Mouse (Mus musculus): Measurements from ENCODE around the gene Cacna1g.

The Cacna1g gene

DNA sequence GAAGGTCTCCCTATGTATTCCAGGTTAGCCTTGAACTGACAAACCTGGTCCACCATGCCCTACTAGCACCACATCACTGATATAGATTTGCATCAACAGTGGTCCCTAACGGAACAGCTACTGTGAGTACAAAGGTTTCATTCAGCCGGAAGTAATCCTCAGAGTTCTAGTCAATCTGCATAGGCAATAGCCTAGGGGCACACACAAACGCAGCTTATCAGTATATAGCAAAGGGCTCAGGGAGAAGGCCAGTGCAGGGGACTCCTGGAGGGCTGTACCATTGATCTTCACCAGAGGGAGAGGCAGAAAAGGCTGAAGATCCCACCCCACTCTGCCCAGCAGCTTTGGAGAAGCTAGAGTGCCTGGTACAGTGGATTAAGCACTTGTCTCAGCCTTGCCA is 27.0 kb downstream of the Cacna1g start:
- peak; percentile 44 for DNase-seq (ENCODE audit: low read depth, low spot score)

DNA sequence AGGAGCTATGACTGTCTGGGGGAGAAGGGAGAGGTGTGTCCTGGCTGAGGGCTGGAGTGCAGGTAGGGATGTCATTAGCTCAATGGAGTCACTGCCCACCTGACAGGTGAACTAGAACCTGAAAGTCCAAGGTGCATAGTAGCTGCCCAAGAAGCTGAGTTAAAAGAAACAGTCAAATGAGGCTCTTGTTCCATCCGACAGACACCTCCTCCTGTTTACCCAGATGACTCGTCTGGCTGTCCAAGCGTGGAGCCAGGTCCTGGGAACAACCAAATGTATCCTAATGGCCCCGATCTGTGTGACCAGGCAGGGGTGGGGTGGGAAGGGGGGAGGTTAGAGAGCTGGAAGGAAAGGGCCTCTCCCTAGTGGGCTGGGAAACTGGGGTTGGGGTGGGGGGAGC is 28.7 kb downstream of the Cacna1g start:
- no peak for DNase-seq (ENCODE audit: low read depth, low spot score)

DNA sequence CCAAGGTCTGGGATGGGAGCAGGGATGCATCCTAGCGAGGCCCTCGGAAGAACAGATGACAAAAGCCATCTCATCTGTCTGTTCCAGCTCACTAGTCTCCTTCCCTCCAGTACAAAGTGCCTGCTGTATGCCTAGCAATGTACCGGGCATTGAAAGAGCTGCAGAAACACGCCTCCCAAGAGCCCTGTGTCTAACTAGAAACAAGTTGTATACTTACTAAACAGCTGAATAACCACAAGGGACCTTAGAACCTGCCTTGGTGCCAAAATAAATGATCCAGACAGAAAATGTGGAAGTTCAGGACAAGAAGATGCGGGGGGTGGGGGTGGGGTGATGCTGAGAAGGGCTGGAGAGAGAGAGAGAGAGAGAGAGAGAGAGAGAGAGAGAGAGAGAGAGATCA is 29.2 kb downstream of the Cacna1g start:
- DNase-seq (ENCODE audit: low read depth, low spot score) = no peak

DNA sequence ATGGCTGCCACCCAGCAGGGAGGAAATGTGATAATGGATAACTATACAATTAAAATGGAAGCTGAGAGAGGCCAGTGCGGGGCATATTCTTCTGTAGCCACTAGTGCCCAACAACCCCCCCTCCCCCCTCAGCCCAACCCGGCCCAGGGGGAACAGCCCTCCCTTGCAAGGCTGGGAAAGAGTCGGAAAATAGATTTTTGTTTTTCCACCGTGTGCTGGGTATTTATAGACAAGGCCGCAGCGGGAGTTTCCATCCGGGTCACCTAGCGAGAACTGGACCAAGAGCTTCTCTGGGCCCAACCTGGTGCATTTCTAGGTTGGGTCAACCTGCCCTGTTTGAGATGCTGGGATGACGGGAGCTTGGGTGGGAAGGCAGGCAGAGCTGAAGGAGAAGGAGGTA is 32.2 kb downstream of the Cacna1g start:
- no peak for DNase-seq (ENCODE audit: low read depth, low spot score)

DNA sequence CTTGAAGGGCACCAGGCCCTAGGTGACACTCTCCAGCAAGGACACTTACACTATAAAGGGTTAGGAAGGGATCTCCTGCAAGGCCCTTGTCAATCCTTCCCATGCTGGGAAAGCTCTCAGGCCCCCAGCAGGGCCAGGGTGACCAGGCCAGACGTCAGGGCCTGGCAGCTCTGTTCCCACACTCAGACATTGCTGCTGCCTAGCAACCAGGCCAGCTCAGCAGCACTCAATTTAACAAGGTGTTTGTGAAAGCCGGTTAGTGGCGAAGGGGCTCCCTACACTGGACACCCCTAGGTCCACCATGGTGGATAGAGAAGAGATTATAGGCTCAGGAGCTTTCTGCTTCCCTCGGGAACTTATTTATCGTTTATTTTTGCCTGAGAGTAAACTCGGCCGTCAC is 32.9 kb downstream of the Cacna1g start:
- no peak for DNase-seq (ENCODE audit: low read depth, low spot score)

DNA sequence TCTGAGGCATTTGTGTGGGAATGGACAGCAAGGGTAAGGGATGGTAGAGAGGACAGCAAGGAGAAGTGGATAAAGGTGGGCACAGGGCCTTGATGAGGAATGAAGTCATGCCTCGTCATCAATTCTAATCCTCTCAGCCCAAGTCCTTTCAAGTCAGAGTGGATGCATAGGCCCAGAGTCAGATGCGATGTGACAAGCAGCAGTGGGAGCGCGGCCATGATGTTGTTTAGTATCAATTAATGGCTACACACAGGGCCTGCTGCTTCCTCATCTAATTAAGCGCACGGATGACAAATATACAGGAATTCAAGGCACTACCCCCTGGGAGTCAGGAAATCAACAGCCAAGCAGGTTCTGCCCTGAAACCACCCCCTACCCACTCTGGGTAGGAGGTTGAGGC is 33.6 kb downstream of the Cacna1g start:
- no peak for DNase-seq (ENCODE audit: low read depth, low spot score)

DNA sequence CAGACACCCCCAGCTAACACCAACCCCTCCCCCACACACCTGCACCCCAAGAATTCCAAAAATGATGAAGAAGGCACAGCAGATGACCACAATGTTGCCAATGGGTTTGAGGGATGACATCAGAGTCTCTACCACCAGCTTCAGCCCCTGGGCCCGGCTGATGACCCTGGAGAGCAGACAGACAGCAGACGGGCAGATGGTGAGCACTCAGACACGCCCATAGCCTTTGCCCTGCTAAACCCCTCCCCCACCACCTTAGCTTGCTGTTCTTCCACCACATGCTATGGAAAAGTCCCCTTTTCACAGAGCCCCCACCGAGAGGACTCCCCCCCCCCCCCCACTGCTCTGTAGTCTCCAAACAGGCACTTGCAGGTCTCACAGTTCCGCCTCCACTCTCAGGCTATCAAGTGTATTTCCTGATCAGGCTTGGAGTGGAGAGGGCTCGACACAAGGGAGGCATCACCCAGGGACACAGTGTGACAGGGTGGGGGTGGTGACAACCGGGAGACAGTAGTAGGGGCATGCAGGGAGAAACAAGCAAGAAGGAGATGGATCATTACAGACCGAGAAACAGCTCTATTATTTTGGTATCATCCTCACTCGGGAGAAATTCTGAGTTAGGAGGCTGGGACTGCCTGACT is 44.9 kb downstream of the Cacna1g start:
- DNase-seq (ENCODE audit: low read depth, low spot score) = peak; percentile 49

DNA sequence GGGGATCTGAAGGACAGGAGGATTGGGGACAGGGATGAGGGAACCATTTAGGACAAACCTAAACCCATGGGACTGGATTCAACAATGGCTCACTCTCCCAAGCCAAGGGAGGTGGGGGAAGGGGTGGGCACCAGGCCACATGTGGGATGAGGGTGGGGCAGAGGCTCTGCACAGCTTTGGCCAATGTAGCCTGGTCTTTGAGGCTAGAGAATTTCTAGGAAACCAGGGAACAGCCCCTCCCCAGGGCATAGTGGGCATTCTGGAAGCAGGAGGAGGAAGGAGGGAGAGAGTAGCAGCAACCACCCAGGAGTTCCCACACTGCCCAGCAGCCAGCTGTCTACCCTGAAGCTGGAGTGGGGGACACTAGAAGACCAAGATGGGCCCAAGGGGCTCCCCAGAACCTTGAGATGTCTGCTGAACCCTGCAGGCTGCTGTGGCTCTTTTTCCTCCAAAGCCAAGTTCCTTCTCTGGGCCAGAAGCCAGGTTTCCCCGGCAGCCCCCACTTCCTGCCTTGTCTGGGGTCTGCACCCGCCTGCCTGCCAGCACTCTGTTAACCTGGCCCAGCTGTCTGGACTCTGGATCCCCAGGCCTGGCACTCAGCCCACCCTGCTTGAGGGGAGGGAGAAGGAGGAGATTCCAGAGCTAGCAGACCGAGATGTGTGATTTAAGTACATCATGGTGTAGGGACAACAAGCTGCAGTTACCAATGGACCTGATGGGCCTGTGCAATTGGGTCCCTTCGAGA is 45.7 kb downstream of the Cacna1g start:
- DNase-seq (ENCODE audit: low read depth, low spot score) = peak; percentile 64

DNA sequence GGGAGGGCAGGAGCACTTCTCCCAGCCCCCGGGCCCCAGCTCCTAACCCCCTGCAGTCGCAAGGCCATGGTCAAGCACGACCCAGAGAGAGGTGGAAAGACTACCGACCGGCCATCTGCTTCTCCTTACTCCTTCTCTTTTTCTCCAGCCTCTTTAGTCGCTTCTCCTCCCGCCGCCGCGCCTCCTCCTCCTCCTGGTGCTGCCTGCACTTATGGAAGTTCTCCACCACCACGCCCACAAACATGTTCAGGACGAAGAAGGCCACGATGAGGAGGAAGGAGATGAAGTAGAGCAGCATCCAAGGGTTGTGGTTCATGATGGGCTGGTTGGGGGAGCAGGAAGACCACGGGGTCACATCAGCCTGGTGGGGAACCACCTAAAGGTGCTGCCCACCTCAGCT is 48.3 kb downstream of the Cacna1g start:
- no peak for DNase-seq (ENCODE audit: low read depth, low spot score)

DNA sequence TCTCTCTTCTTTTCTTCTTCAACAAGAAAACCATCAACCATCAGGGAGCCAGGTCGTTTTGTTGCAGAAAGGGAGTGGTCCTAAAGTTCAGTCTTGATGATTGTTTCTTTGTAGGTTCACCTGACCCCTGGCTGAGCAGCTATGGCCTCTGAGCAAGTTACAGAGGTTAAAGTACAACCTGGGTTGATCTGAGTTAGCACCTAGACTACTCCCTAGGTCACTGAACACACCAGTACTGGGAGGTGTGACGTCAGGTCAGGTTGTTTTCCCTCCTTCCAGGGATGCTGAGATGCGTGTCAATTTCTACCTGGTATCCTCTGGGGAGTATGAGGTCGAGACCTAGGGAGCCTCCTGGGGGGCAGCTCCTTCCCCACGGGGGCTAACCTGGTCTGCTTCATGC is 48.8 kb downstream of the Cacna1g start:
- DNase-seq (ENCODE audit: low read depth, low spot score) = no peak

DNA sequence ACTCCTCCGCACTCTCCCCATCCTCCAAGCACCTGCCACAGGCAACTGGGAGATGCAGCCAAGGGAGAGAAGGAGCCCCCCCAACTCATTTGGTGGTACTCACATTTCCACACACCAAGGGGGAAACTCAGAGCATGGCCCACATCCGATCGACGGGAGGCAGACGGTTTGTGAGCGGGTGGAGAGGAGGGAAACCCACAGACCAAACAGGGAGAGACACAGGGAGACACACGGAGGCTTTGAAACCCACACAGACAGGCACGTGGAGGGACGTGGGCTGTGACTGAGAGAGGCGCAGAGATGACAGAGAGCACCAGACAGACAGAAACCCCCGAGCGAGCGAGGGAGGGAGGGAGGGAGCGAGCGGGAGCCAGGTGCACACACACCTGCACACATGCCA is 49.6 kb downstream of the Cacna1g start:
- no peak for DNase-seq (ENCODE audit: low read depth, low spot score)

DNA sequence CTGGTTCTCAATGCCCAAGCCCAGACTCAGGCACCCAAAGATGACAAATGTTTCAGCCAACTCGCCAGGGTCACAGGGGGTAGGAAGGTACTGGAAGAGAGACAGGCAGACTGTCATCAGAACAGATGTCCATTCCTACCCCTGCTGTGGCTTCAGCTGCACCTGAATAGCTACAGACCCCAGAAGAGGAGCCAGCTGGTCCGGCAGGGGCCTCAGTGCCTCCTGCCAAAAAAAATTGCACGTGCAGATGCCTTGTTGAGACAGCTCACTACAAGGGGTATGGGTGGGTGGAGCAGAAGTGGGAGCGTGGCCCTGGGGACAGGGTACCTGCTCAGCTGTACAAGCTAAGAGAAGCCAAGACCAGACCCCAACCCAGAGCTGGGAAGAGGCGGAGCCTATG is 50.1 kb downstream of the Cacna1g start:
- no peak for DNase-seq (ENCODE audit: low read depth, low spot score)

DNA sequence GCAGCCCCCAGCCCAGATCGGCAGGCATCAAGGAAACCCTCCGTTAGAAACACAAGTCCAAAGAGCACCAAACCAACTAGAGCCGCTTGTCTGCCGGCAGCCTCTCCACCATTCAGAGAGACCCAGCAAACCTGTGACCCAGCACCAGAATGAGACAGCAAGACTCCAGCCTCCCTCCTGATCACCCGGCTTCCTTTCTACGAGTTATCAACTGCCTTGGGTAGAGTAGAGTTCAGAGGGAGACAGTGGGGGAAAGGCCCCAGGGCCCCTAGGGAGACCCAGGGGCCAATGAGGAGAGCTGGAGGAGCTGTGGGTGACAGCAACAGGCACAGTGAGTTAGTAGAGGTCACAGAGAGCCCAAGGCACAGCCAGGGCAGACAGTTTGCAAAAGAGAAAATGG is 53.0 kb downstream of the Cacna1g start:
- no peak for DNase-seq (ENCODE audit: low read depth, low spot score)

DNA sequence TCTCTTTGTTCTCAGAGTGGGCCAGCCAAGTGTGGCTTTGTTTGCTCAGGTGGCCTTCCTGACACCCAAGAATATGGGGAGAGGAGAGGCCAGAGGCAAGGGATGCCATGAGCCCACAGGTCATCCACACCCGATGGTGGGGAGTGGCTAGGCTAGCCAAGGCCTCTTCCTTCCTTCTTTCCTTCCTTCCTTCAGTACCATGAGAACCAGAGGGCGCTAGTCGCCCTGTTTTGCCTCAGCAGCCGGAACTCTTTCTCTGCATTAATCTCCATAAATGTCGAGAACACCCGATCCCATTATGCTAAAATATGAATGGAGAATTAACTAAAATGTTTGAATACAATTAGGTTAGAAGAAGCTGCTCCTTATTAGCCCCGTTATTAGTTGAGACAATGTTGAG is 53.7 kb downstream of the Cacna1g start:
- DNase-seq (ENCODE audit: low read depth, low spot score) = no peak

DNA sequence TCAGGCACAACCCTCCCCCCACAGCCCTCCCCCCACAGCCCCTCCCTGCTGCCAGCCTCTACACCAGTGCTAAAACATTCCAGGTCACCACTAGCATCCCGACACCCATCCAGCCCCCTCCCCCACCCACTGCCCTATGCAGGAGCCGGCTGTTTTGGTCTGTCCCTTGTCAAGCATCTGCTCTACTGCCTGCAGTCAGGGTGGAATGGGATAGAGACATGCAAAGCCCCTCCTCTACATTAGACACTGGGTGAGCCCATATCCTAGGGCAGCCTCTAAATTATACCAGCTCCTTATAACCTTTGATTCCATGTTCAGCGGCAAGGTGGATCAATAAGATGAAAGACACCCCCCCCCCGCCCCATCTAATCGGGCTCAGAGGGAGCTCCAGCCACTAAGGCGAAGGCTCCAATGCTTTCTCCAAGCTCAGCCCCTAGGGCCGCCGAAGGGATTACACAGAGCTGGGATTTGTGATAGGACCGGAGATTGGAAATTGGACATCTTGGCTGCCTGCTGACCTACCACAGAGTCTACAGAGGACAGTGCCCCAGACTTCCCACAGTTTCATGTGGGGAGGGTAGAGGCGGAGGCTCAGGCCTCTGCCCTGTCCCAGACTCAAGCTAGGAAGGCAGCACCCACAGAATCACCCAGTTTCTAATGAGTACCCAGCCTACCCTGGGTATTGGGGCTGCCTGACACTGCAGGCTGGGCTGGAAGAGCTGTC is 54.8 kb downstream of the Cacna1g start:
- no peak for DNase-seq (ENCODE audit: low read depth, low spot score)

DNA sequence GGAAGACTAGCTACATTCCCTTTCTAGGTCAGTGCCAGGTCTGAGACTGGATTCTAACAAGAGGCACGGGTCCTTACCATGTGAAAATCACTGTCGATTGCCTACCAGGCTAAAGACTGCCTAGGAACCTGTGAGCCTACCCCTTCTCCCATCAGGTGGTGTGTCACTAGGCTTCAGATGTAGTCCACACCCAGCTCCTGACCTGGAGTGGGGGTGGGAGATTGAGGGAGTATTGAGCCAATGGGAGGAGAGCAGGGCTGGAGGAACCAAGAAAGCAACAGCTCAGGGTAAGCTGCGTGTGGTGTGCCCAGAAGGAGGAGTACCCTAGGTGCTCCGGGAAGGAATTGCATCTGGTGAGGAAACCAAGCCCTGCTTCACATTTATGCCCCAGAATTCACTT is 60.0 kb downstream of the Cacna1g start:
- DNase-seq (ENCODE audit: low read depth, low spot score) = no peak

DNA sequence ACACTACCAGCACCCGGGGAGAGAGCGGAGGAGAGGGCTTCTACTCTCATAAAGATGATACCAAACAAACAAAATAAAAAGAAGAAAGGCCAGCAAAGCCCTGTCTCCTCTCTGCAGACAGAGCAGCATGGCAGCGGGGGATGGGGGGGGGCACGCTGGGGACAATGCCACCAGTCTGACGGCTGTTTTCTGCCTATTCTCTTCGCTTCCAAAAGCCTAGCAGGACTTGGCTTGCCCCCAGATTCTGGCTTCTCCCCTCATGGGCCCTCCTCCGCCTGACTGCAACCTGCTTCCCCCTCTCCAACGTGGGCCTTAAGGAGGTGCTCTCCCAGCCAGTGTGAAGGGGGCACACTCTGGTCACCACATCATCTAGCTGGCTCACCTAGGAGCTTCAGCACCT is 60.5 kb downstream of the Cacna1g start:
- DNase-seq (ENCODE audit: low read depth, low spot score) = no peak

DNA sequence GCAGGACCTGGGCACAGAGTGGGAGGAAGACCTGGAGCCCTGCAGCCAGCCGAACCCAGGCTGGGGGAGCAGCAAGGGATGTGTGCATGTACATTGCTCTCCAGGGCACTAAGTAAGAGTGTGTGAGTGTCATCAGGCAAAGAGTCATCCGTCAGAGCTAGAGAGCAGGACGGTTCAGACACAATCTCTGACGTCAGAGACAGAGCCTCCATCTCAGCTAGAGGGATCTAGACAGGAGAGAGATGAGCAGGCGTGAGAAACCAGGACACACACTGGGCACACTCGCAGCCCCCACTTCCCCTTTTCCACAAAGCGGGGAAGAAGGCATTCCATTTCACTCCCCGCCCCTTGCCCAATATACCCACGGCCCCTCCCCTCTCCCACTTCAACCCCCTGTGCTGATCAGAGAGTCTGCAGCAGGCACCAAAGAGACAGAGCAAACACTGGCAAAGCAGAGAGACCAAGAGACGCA is 61.0 kb downstream of the Cacna1g start:
- DNase-seq (ENCODE audit: low read depth, low spot score) = no peak

DNA sequence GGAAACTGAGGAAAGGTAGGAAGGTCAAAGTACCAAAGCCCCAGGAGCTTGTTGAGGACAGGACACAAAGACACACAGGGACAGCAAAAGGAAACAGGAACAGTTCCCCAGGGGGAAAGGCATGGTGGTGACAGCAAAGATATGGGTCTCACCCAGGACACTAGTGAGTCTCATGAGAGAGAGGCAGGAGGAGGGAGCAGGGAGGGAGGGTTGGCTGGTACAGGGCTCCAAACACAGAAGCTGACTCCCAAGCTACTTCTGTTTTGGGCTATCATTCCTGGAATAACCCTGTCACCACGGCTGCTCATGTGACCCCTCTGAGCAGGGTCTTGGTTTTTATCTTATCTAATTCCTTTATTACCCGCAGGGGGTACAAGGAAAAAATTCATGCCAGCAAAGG is 61.4 kb downstream of the Cacna1g start:
- no peak for DNase-seq (ENCODE audit: low read depth, low spot score)

DNA sequence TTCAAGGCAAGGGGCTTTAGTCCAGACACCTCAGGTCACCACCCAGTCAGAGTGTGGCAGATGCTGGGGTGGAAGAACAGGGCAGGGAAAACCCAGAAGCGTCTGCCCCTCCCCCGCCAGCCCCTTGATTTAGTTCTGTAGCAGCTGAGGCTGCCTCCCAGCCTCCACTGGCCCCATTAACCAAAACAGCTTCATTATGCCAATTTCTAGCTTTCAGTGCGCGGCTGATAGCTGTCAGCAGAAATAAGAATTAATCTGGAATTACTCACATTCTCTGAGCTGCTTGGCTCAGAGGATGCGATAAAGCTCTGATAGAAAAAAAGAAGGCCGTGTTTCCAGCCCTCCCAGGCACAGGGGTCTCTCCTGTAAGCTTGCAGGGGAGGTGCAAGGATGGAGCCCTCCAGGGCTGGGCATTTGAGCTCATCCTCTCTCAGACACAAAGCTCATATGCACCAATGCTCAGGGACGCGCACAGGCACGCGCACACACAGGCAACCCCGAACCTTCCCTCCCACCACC is 66.1 kb downstream of the Cacna1g start:
- peak; percentile 52 for DNase-seq (ENCODE audit: low read depth, low spot score)

DNA sequence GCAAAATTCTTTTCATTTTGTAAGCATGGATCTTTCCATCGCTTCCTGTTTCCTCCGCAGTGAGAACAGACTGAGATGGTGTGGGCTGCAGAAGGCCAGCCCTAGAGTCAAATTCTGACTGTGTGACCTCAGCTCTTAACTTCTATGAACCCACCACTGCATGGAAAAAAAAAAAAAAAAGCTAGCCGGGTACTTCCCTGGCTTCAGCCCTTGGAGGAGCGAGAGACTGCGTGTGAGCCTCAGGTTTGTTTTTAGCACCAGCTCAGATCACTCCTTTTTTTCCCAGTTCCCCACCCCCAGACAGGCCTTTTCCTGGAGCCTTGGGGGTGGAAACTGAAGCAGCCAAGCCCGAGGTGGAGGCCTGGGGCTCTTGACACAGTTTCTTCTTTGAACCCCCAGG is 68.7 kb downstream of the Cacna1g start:
- no peak for DNase-seq (ENCODE audit: low read depth, low spot score)

DNA sequence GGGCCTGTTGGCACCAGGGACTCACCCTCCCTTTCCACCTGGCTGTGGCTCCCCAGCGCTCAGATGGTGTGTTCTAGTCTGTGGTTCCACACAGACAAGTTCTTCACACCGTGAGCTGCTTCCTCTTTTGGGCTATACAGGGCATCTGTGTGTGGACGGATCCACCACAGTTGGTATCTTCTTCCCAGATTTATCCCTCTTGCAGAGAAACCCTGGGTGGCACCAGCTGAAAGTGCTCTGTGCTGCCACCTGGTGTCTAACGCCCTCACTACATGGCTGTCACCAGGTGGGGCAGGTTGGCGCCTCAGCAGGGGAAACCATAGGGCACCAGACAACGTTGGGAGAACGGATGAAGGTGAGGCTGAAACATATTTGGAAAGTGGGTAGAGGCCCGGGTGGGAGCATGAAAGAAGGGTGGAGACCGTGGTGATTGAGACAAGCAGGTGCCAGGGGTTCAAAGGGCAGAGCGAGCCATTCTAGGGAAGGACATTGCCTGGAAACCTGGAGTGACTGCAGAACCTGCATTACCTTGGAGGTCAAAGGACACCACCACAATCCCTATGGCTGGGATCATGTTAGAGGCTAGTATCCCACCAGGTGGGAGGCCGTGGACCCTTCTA is 69.2 kb downstream of the Cacna1g start:
- DNase-seq (ENCODE audit: low read depth, low spot score) = peak; percentile 75

All from mesoderm, embryonic 11.5 days (tissue).